Mouse (Mus musculus) forebrain, embryonic 10.5 days (tissue): Measurements from ENCODE around the gene Casc4. TPM values are rescaled to one million over a fixed set of nuclear protein-coding genes. Genes with fewer than 3 reads are reported as not detected.

Experiments used
- DNase-seq: peaks from one replicate; pipeline ENCODE4 v3.0.0-alpha.2; 2017; ENCODE audit warnings: low spot score; ENCODE audit errors: extremely low spot score
- H3K27ac ChIP-seq: fragments of 300-500 bp; sonication (generic); 2 replicates; pipeline ENCODE4 v1.5.1; 2016; ENCODE audit warnings: mild to moderate bottlenecking
- H3K27me3 ChIP-seq: fragments of 300-500 bp; sonication (generic); 2 replicates; pipeline ENCODE4 v1.6.1; 2016; ENCODE audit warnings: mild to moderate bottlenecking; ENCODE audit not compliant: poor library complexity, severe bottlenecking
- H3K36me3 ChIP-seq: fragments of 300-500 bp; sonication (generic); replicated peaks from 2 replicates; pipeline ENCODE4 v1.6.1; 2016; ENCODE audit warnings: mild to moderate bottlenecking, moderate library complexity
- H3K4me1 ChIP-seq: fragments of 300-500 bp; sonication (generic); 2 replicates; pipeline ENCODE4 v1.6.1; 2016
- H3K4me3 ChIP-seq: fragments of 300-500 bp; sonication (generic); 2 replicates; pipeline ENCODE4 v1.5.1; 2016; ENCODE audit warnings: mild to moderate bottlenecking, moderate library complexity
- H3K9me3 ChIP-seq: fragments of 300-500 bp; sonication (generic); 2 replicates; pipeline ENCODE4 v1.6.1; 2016; ENCODE audit warnings: mild to moderate bottlenecking, moderate library complexity
- WGBS: fragments of 180-500 bp; shearing (Covaris S2); methylation state at CpG from one replicate; pipeline ENCODE4 v1.1.7; 2016; 5-methylcytosine and 5-hydroxymethylcytosine counted together
- polyA plus RNA-seq: library from polyadenylated mRNA; unstranded; fragments of >200 nt; fragmentation: Nextera tagmentation; extraction: Ambion mirVana; gene quantifications from 2 replicates; pipeline ENCODE4 v1.2.1, GENCODE M21; 2016

Casc4 gene
- 16.2 and 16.3 TPM in 2 replicates for polyA plus RNA-seq

- peaks cover 13% of the 10 kb centered on the region for H3K36me3 ChIP-seq
- peak within 1 kb of the TSS; percentile 90 for H3K27ac ChIP-seq
- peak; percentile 94 for DNase-seq
- peaks cover 9% of the 10 kb centered on the region for H3K27me3 ChIP-seq
- H3K4me1 ChIP-seq = peaks cover 24% of the 10 kb centered on the region
- H3K9me3 ChIP-seq = no peaks in the 10 kb centered on the region
- WGBS = under 1% methylated on average over 43 of the region's 43 CpGs
- H3K4me3 ChIP-seq = peak within 1 kb of the TSS; percentile 74
These were observed at the start of gene Casc4 for GRCm38 (mm10) chr2:121866632-121867050. Gene Casc4 (plus strand): TSS chr2:121866970.

- DNase-seq = no peak
- Histone ChIP-seq H3K9me3 (no peaks in the 10 kb centered on the region), H3K4me3 (no peak overlapping the region), H3K27me3 (no peaks in the 10 kb centered on the region), H3K4me1 (no peaks in the 10 kb centered on the region), H3K36me3 (no peaks in the 10 kb centered on the region), H3K27ac (no peak overlapping the region)
- 94% methylated on average over 7 of the region's 7 CpGs for WGBS
These were observed 45.0 kb upstream of the Casc4 start for GRCm38 (mm10) chr2:121821787-121822186.

- Histone ChIP-seq H3K27me3 (no peaks in the 10 kb centered on the region), H3K9me3 (no peaks in the 10 kb centered on the region), H3K27ac (no peak overlapping the region), H3K36me3 (no peaks in the 10 kb centered on the region), H3K4me1 (no peaks in the 10 kb centered on the region), H3K4me3 (no peak overlapping the region)
- DNase-seq = no peak
- 74% methylated on average over 5 of the region's 5 CpGs for WGBS
These were observed 42.1 kb upstream of the Casc4 start for GRCm38 (mm10) chr2:121824653-121825052.

- no peaks in the 10 kb centered on the region for H3K4me1 ChIP-seq
- no peak overlapping the region for H3K4me3 ChIP-seq
- H3K27me3 ChIP-seq = no peaks in the 10 kb centered on the region
- H3K9me3 ChIP-seq = no peaks in the 10 kb centered on the region
- no peaks in the 10 kb centered on the region for H3K36me3 ChIP-seq
- 65% methylated on average over 2 of the region's 2 CpGs for WGBS
- H3K27ac ChIP-seq = no peak overlapping the region
- no peak for DNase-seq
These were observed 40.6 kb upstream of the Casc4 start for GRCm38 (mm10) chr2:121826189-121826588.

- no peak for DNase-seq
- Histone ChIP-seq H3K27ac (no peak overlapping the region), H3K9me3 (no peaks in the 10 kb centered on the region), H3K27me3 (no peaks in the 10 kb centered on the region), H3K4me3 (no peak overlapping the region), H3K4me1 (no peaks in the 10 kb centered on the region), H3K36me3 (no peaks in the 10 kb centered on the region)
- 93% methylated on average over 3 of the region's 3 CpGs for WGBS
These were observed 38.4 kb upstream of the Casc4 start for GRCm38 (mm10) chr2:121828411-121828810.

GRCm38 (mm10) chr2:121832484-121832894 lies 34.3 kb upstream of the Casc4 start:
- Histone ChIP-seq H3K4me3 (no peak overlapping the region), H3K4me1 (no peaks in the 10 kb centered on the region), H3K36me3 (no peaks in the 10 kb centered on the region), H3K27me3 (no peaks in the 10 kb centered on the region), H3K9me3 (no peaks in the 10 kb centered on the region), H3K27ac (no peak overlapping the region)
- whole genome bisulfite sequencing = 12% methylated on average over 5 of the region's 5 CpGs
- DNase-seq = peak; percentile 64

- Histone ChIP-seq H3K27ac (no peak overlapping the region), H3K27me3 (no peaks in the 10 kb centered on the region), H3K36me3 (no peaks in the 10 kb centered on the region), H3K9me3 (0 out of 2 replicates have a peak, but pooled peaks cover 3% of the 10 kb centered on the region), H3K4me1 (no peaks in the 10 kb centered on the region), H3K4me3 (no peak overlapping the region; the same call in 1 of the 2 replicates)
- no peak for DNase-seq
- WGBS = 49% methylated on average over 3 of the region's 3 CpGs
These were observed 31.8 kb upstream of the Casc4 start for GRCm38 (mm10) chr2:121834926-121835325.

GRCm38 (mm10) chr2:121841453-121841852 lies 25.3 kb upstream of the Casc4 start:
- Histone ChIP-seq H3K27me3 (no peaks in the 10 kb centered on the region), H3K4me1 (peaks cover 5% of the 10 kb centered on the region; the same call in 1 of the 2 replicates), H3K27ac (no peak overlapping the region), H3K9me3 (0 out of 2 replicates have a peak, but pooled peaks cover 3% of the 10 kb centered on the region), H3K36me3 (no peaks in the 10 kb centered on the region), H3K4me3 (no peak overlapping the region)
- WGBS = 95% methylated on average over 3 of the region's 3 CpGs
- no peak for DNase-seq

GRCm38 (mm10) chr2:121842249-121842648 lies 24.5 kb upstream of the Casc4 start:
- H3K27ac ChIP-seq = no peak overlapping the region
- 0 out of 2 replicates have a peak, but pooled peaks cover 3% of the 10 kb centered on the region for H3K9me3 ChIP-seq
- H3K36me3 ChIP-seq = no peaks in the 10 kb centered on the region
- DNase-seq = no peak
- no peaks in the 10 kb centered on the region for H3K27me3 ChIP-seq
- peaks cover 5% of the 10 kb centered on the region; the same call in 1 of the 2 replicates for H3K4me1 ChIP-seq
- WGBS = 82% methylated on average over 3 of the region's 3 CpGs
- no peak overlapping the region for H3K4me3 ChIP-seq

GRCm38 (mm10) chr2:121846050-121846449 lies 20.7 kb upstream of the Casc4 start:
- Histone ChIP-seq H3K4me1 (peaks cover 5% of the 10 kb centered on the region; the same call in 1 of the 2 replicates), H3K4me3 (no peak overlapping the region), H3K27me3 (no peaks in the 10 kb centered on the region), H3K36me3 (no peaks in the 10 kb centered on the region), H3K27ac (no peak overlapping the region), H3K9me3 (no peaks in the 10 kb centered on the region)
- 71% methylated on average over 8 of the region's 8 CpGs for WGBS
- DNase-seq = no peak

- H3K4me1 ChIP-seq = no peaks in the 10 kb centered on the region
- H3K36me3 ChIP-seq = no peaks in the 10 kb centered on the region
- H3K9me3 ChIP-seq = no peaks in the 10 kb centered on the region
- no peak overlapping the region for H3K27ac ChIP-seq
- H3K4me3 ChIP-seq = no peak overlapping the region
- no peaks in the 10 kb centered on the region for H3K27me3 ChIP-seq
- no peak for DNase-seq
- 75% methylated on average over 2 of the region's 2 CpGs for WGBS
These were observed 14.7 kb upstream of the Casc4 start for GRCm38 (mm10) chr2:121852045-121852444.

GRCm38 (mm10) chr2:121853974-121854373 lies 12.8 kb upstream of the Casc4 start:
- no peaks in the 10 kb centered on the region for H3K27me3 ChIP-seq
- no peak overlapping the region for H3K4me3 ChIP-seq
- no peaks in the 10 kb centered on the region for H3K9me3 ChIP-seq
- H3K4me1 ChIP-seq = no peaks in the 10 kb centered on the region
- H3K27ac ChIP-seq = no peak overlapping the region
- 80% methylated on average over 3 of the region's 3 CpGs for WGBS
- DNase-seq = no peak
- no peaks in the 10 kb centered on the region for H3K36me3 ChIP-seq

GRCm38 (mm10) chr2:121859380-121859980 lies 7.3 kb upstream of the Casc4 start:
- Histone ChIP-seq H3K27me3 (no peaks in the 10 kb centered on the region), H3K4me3 (no peak overlapping the region), H3K27ac (no peak overlapping the region), H3K36me3 (no peaks in the 10 kb centered on the region), H3K9me3 (no peaks in the 10 kb centered on the region), H3K4me1 (peaks cover 6% of the 10 kb centered on the region)
- no peak for DNase-seq
- WGBS = 59% methylated on average over 5 of the region's 5 CpGs
